Mouse (Mus musculus): Measurements from ENCODE around the gene Hdac5. TPM values are rescaled to one million over a fixed set of nuclear protein-coding genes. Genes with fewer than 3 reads are reported as not detected.
"Not testable (repeated sequence)": the region's sequence is repeated elsewhere in the genome, so short reads cannot be mapped to it uniquely, and the experiment has no call there.

The Hdac5 gene
- polyA plus RNA-seq, 1 experiment from 2014 or later: 54.3 TPM

DNA sequence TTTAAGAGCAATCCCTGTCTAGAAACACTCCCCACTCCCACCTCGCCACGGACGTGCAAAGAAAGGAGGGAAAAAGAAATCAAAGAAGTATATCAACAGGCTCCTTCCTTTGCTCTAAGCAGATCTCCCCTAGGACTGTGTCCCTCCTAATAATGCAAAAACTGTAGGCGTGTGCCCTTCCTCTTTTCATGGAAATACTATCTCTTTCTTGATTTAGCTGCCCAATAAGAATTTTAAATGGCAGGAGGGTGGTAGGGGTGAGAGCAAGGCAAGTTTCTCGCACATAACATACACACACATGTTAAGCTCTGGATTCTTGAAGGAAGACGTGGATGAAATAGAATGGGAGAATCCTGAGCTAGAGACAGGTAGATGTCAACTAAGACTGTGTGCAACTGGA lies 41.0 kb downstream of the Hdac5 start:
- H3K9ac ChIP-seq: peak overlapping the region; percentile 61

DNA sequence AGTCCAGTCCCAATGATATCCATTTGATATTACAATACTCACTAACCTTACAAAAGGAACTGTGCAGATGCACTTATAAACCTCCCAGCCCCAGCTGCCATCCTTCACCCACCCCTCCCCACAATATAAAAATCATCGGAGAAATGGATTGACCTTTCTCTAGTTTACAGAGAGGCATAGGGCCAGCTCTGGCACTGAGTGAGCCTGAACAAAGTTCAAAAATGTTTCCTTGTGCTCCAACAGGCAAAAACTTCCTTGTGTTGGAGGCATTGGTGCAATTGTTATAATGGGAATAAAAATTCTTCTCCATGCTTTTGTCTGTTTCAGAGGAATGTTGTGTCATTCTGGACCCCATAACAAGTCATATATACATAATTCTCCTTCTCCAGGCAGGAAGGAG lies 43.7 kb downstream of the Hdac5 start:
- H3K36me3 ChIP-seq: peaks cover 5% of the 10 kb centered on the region
- H3K9me3 ChIP-seq: no peaks in the 10 kb centered on the region
- no peak for ATAC-seq
- no peak overlapping the region for H3K4me3 ChIP-seq (replicated peaks)
- peaks cover 13% of the 10 kb centered on the region for H3K4me1 ChIP-seq (replicated peaks)
- H3K4me2 ChIP-seq (replicated peaks): no peak overlapping the region
- 0 out of 2 replicates have a peak overlapping the region, but pooled peaks have one; percentile 94 for H3K27ac ChIP-seq
- no peak overlapping the region for H3K9ac ChIP-seq
- WGBS: 46% methylated on average over 1 of the region's 1 CpGs
- no peaks in the 10 kb centered on the region for H3K27me3 ChIP-seq (replicated peaks)

More for the DNA sequence above, 41.0 kb downstream of the Hdac5 start:
- ATAC-seq: peak; percentile 0; the same call in 1 of the 2 replicates
- no peaks in the 10 kb centered on the region for H3K27me3 ChIP-seq (replicated peaks)
- peak overlapping the region; percentile 58 for H3K4me3 ChIP-seq (replicated peaks)
- no peaks in the 10 kb centered on the region for H3K9me3 ChIP-seq
- WGBS: 69% methylated on average over 6 of the region's 6 CpGs
- H3K4me1 ChIP-seq (replicated peaks): peaks cover 15% of the 10 kb centered on the region
- peak overlapping the region; percentile 84 for H3K4me2 ChIP-seq (replicated peaks)
- peak overlapping the region; percentile 51; the same call in 1 of the 2 replicates for H3K27ac ChIP-seq
- no peaks in the 10 kb centered on the region for H3K36me3 ChIP-seq

DNA sequence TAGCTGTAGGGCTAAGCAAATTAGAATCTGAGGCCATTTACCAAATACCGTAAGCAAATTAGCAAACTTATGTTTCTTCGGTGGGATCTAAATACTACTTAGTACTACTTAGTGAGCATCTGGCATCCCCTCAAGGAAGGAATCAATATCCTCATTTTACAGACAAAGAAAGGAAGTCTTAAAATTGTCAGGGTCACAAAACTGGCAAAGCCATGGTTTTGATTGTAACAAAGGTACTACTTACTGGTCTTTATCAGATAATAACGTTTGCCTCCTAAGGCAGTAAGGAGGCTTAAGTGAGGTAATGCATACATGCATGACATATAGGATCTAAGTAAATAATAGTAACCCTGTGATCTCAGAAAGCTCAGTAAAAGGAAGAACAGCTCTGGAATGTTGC lies 44.3 kb downstream of the Hdac5 start:
- ATAC-seq: no peak
- H3K9me3 ChIP-seq: no peaks in the 10 kb centered on the region
- no peaks in the 10 kb centered on the region for H3K27me3 ChIP-seq (replicated peaks)
- peaks cover 8% of the 10 kb centered on the region for H3K4me1 ChIP-seq (replicated peaks)
- H3K27ac ChIP-seq: peak overlapping the region; percentile 94
- peak overlapping the region; percentile 68 for H3K4me2 ChIP-seq (replicated peaks)
- WGBS: 40% methylated on average over 3 of the region's 3 CpGs
- no peak overlapping the region for H3K9ac ChIP-seq
- peaks cover 9% of the 10 kb centered on the region for H3K36me3 ChIP-seq
- peak overlapping the region; percentile 89 for H3K4me3 ChIP-seq (replicated peaks)

DNA sequence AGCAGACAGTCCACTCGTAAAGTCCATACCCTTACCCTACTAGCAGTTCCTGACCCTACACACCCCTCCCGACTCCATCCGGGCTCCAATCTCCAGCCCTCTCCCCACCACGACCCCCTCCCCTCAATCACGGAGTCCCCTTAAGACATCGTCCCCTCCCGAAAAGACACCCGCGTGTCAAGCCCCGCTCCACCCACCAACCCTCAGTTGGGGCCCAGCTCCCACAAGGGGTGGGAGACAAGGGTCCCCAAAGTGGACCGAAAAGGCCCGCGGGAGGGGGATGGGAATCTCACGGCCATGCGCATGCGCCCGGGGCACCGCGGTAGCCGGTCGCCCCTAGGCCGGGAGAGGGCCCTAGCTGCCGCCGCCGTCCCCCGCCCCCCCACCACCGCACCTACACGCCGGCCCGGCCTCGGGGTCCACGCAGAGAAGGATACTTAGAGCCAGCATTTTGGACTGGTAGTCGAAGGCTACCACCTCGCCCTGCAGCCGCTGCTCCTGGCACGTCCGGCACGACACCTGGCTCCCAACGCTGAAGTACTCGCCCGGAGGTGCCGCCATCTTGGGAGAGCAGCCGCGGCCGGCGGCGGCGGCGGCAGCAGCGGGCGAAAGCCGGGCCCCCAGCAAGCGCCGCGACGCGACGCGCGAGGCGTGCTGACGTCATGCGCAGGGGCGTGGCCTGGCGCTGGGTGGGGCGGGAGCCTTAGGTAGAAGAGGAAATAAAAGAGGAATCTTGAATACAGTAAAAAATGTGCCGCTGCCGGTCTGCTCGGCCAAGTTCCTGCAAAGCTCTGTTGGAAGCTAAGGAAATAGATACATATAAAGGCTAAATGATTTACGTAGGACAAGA lies 45.1 kb downstream of the Hdac5 start, which contains the start of gene Lsm12:
Gene Lsm12, minus strand, starts transcription at position 651 of the 850 bp plus-strand sequence.
- H3K36me3 ChIP-seq: peaks cover 9% of the 10 kb centered on the region
- peak; percentile 87 for ATAC-seq
- H3K27me3 ChIP-seq (replicated peaks): no peaks in the 10 kb centered on the region
- peak within 1 kb of the TSS; percentile 90 for H3K9ac ChIP-seq
- under 1% methylated on average over 66 of the region's 70 CpGs for WGBS
- peaks cover 4% of the 10 kb centered on the region; the same call in 1 of the 2 replicates for H3K4me1 ChIP-seq (replicated peaks)
- peak within 1 kb of the TSS; percentile 94 for H3K27ac ChIP-seq
- H3K9me3 ChIP-seq: no peaks in the 10 kb centered on the region
- peak within 1 kb of the TSS; percentile 68 for H3K4me2 ChIP-seq (replicated peaks)
- peak within 1 kb of the TSS; percentile 89 for H3K4me3 ChIP-seq (replicated peaks)

DNA sequence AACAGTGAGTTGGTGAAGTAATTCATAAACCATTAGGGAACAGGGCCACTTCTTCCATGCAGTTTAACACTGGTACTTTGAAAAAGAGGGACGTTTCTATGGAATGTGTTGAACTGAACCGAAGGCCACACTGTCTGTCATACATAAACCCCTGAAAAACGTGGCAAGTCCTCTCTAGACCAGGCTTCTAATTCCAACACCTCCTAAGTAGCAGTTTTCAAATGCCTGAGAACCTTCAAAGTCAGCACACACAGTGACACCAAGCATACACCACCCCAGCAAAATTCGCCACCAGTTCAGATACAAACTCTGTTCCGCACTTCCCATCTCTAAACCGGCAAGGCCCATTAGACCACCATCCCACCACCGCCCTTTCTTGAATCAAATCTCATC lies 45.7 kb downstream of the Hdac5 start:
- Histone ChIP-seq H3K4me2 (replicated peaks) (peak overlapping the region; percentile 68), H3K9me3 (no peaks in the 10 kb centered on the region), H3K27me3 (replicated peaks) (no peaks in the 10 kb centered on the region), H3K36me3 (peaks cover 9% of the 10 kb centered on the region), H3K4me3 (replicated peaks) (peak overlapping the region; percentile 89), H3K27ac (peak overlapping the region; percentile 94), H3K4me1 (replicated peaks) (peaks cover 4% of the 10 kb centered on the region; the same call in 1 of the 2 replicates), H3K9ac (peak overlapping the region; percentile 90)
- ATAC-seq: no peak; the same call in 1 of the 2 replicates
- WGBS: 1% methylated on average over 7 of the region's 7 CpGs

DNA sequence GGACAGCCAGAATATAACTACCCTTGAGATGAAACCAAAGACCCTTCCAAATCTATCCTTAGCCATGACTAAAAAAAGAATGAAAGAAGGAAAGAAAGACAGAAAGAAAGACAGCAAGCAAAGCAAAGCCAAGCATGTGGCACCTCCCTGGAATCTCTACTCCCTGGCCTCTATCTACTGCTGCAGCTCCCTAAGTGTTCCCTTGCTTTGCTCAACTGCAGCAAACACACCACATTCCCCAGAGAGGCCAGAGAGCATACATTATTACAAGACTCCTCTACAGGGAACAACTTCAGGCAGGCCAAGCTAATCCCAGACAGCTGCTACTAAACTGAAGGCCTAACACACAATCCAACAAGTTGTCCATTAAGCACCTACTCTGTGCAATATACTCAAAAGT lies 50.1 kb downstream of the Hdac5 start:
- no peak overlapping the region for H3K4me2 ChIP-seq (replicated peaks)
- H3K27ac ChIP-seq: no peak overlapping the region
- H3K4me3 ChIP-seq (replicated peaks): no peak overlapping the region
- no peak overlapping the region for H3K9ac ChIP-seq
- no peaks in the 10 kb centered on the region for H3K27me3 ChIP-seq (replicated peaks)
- H3K9me3 ChIP-seq: no peaks in the 10 kb centered on the region
- peaks cover 16% of the 10 kb centered on the region for H3K36me3 ChIP-seq
- no peak for ATAC-seq
- no peaks in the 10 kb centered on the region; the same call in 1 of the 2 replicates for H3K4me1 ChIP-seq (replicated peaks)

DNA sequence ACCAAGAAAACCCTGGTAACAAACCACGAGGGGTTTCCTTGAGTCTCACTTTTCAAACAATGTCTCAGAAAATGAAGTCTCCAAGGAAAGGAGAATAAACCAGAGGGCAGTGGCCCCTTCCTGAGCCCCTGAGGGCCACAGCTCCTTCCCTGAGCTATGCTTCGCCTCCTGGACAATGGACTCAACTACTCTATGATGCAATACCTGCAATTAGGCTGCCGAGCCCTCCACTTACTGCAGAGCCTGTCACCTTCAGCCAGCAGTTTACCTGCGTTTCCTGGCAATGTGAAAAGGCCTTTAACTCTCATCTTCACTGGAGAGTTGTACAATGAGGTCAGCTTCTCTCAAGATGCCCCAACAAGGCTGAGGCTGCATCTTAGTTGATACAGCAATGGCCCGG lies 61.3 kb downstream of the Hdac5 start:
- WGBS: 71% methylated on average over 5 of the region's 5 CpGs
- H3K9ac ChIP-seq: no peak overlapping the region
- H3K4me2 ChIP-seq (replicated peaks): no peak overlapping the region
- no peak overlapping the region for H3K4me3 ChIP-seq (replicated peaks)
- peak; percentile 82 for ATAC-seq
- no peaks in the 10 kb centered on the region for H3K27me3 ChIP-seq (replicated peaks)
- peaks cover 16% of the 10 kb centered on the region for H3K36me3 ChIP-seq
- no peak overlapping the region for H3K27ac ChIP-seq
- H3K9me3 ChIP-seq: no peaks in the 10 kb centered on the region
- H3K4me1 ChIP-seq (replicated peaks): peaks cover 10% of the 10 kb centered on the region; the same call in 1 of the 2 replicates

DNA sequence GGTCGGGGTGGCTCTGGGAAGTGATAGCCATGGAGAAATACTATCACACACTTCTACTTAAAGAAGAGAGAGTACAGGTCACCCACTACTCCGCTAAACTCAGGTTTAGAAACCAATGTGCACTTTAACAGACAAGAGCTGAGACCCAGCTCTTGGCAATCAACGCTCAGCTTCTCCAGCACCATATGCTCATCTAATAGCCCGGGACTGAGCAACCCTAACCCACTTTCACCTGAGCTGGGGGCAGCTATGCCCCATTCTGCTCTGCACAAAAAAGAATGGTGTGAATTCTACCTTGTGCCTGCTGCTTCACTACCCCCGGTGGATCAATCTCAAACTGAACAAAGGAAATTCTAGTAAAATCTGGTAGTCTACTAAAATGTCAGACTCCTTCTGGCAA lies 62.4 kb downstream of the Hdac5 start:
- Histone ChIP-seq H3K4me2 (replicated peaks) (no peak overlapping the region), H3K36me3 (peaks cover 23% of the 10 kb centered on the region), H3K9me3 (no peaks in the 10 kb centered on the region), H3K4me3 (replicated peaks) (no peak overlapping the region), H3K27ac (no peak overlapping the region), H3K4me1 (replicated peaks) (peaks cover 10% of the 10 kb centered on the region; the same call in 1 of the 2 replicates), H3K9ac (no peak overlapping the region), H3K27me3 (replicated peaks) (no peaks in the 10 kb centered on the region)
- 91% methylated on average over 5 of the region's 5 CpGs for WGBS
- ATAC-seq: no peak

DNA sequence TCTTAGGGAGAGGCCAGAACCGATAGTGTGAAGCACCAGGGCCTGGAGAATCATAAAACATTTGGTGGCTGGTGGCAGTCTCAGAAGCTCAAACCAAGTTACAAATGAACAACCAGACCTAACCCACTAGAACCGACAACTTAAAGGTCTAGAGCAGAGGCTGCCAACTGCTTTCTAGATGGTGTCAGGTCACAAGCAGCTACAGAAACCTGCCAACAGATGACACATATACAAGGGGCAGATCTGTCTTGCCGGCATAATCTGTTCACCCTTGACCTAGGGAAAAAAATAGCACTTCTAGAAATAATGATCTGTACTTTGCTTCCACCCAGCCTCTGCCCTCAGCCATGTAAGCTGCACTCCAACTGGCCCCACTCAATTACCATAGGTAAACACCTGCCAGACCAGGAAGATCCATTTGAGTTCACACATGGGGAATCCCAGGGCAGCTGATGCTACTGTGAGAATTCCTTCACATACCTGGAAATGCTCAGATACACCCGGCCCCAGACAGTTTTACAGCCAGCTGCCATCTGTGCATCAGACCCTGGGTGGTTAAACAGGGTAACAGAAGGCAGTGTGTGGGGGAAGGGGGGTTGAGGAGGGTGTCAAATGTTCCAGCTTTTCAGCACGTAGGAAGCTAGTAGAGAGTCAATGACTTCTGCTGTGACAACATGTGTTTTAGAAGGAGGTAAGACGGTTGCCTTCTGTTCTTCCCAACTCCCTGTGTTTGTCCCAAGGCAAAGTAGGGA lies 63.8 kb downstream of the Hdac5 start:
- Histone ChIP-seq H3K36me3 (peaks cover 27% of the 10 kb centered on the region), H3K27ac (no peak overlapping the region), H3K9me3 (no peaks in the 10 kb centered on the region), H3K9ac (no peak overlapping the region), H3K4me3 (replicated peaks) (no peak overlapping the region), H3K4me1 (replicated peaks) (peaks cover 10% of the 10 kb centered on the region; the same call in 1 of the 2 replicates), H3K27me3 (replicated peaks) (no peaks in the 10 kb centered on the region), H3K4me2 (replicated peaks) (no peak overlapping the region)
- peak; percentile 70; the same call in 1 of the 2 replicates for ATAC-seq
- WGBS: 27% methylated on average over 6 of the region's 6 CpGs

DNA sequence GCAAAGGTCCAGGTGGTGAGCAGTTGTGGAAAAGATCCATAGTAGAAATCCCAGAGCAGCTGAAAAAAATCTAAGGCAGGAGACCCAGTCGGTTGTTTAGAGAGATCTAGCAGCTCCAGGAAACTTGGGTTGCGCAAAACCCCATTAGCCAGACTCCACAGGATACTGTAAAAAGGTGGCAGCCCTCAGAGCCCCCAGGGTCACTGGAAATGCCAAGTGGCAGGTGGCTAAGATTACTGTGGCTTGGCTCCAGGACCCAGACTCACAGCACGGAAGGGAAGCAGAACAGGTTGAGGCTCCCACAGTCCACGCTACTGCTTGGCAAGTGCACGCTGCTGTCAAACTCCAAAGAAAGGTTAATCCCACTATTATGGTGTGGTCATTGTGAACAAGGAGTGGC lies 70.2 kb downstream of the Hdac5 start:
- WGBS: 71% methylated on average over 5 of the region's 5 CpGs
- no peak overlapping the region for H3K4me2 ChIP-seq (replicated peaks)
- H3K27ac ChIP-seq: no peak overlapping the region
- peaks cover 14% of the 10 kb centered on the region for H3K36me3 ChIP-seq
- no peak overlapping the region for H3K4me3 ChIP-seq (replicated peaks)
- H3K9ac ChIP-seq: no peak overlapping the region
- H3K4me1 ChIP-seq (replicated peaks): peaks cover 6% of the 10 kb centered on the region; the same call in 1 of the 2 replicates
- no peaks in the 10 kb centered on the region for H3K27me3 ChIP-seq (replicated peaks)
- H3K9me3 ChIP-seq: no peaks in the 10 kb centered on the region
- no peak for ATAC-seq

DNA sequence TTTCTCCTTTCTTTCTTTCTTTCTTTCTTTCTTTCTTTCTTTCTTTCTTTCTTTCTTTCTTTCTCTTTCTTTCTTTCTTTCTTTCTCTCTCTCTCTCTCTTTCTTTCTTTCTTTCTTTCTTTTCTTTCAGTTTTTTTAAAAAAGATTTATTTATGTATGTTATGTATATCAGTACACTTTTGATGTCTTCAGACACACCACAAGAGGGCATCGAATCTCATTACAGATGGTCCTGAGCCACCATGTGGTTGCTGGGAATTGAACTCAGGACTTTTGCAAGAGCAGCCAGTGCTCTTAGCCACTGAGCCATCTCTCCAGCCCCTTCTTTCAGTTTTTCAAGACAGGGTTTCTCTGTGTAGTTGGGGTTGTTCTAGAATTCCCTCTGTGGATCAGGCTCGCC lies 71.9 kb downstream of the Hdac5 start:
- H3K9ac ChIP-seq; H3K4me3 ChIP-seq (replicated peaks); H3K4me1 ChIP-seq (replicated peaks); H3K4me2 ChIP-seq (replicated peaks); ATAC-seq; H3K27ac ChIP-seq; H3K9me3 ChIP-seq; H3K27me3 ChIP-seq (replicated peaks): not testable (repeated sequence)
- peaks cover 19% of the 10 kb centered on the region for H3K36me3 ChIP-seq
- 79% methylated on average over 2 of the region's 2 CpGs for WGBS

DNA sequence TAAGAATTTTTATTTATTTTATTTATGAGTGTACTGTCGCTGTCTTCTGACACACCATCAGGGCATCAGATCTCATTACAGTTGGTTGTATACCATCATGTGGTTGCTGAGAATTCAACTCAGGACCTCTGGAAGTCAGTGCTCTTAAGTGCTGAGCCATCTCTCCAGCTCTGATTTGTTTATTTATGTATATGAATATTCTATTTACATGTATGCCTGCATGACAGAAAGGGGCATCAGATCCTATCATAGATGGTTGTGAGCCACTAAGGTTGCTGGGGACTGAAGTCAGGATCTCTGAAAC lies 73.2 kb downstream of the Hdac5 start:
- WGBS: 8% methylated on average over 1 of the region's 1 CpGs
- Histone ChIP-seq H3K4me3 (replicated peaks) (no peak overlapping the region), H3K9ac (no peak overlapping the region), H3K4me2 (replicated peaks) (no peak overlapping the region), H3K4me1 (replicated peaks) (peaks cover 6% of the 10 kb centered on the region; the same call in 1 of the 2 replicates), H3K9me3 (no peaks in the 10 kb centered on the region), H3K27me3 (replicated peaks) (no peaks in the 10 kb centered on the region), H3K27ac (no peak overlapping the region), H3K36me3 (peaks cover 14% of the 10 kb centered on the region)
- ATAC-seq: no peak

Measured in intestine, embryonic 15.5 days (tissue).